Mouse (Mus musculus) brain, adult 2 months (tissue): ENCODE results near the gene Hypk.
A peak's percentile ranks its signal among the peaks of the same experiment; 100 is the strongest.

Source experiments
- DNase-seq: peaks from one replicate; pipeline ENCODE4 v3.0.0; 2011; ENCODE audit warnings: low read depth, low spot score

The Hypk gene

GRCm38 (mm10) chr2:121505942-121506882, 53.1 kb downstream of the Hypk start, which contains the start of the genes Mfap1a and Wdr76:
Gene Mfap1a, minus strand, starts transcription at chr2:121506665.
Gene Wdr76, plus strand, starts transcription at chr2:121506723.
- peak; percentile 96 for DNase-seq

- DNase-seq = no peak
Observed at GRCm38 (mm10) chr2:121507173-121507950, 54.3 kb downstream of the Hypk start.

GRCm38 (mm10) chr2:121507951-121508330, 54.9 kb downstream of the Hypk start:
- DNase-seq = no peak
